Mouse (Mus musculus) limb, embryonic 12.5 days (tissue): ENCODE data around the gene Cib2. TPM values are rescaled to one million over a fixed set of nuclear protein-coding genes. Genes with fewer than 3 reads are reported as not detected.

Experiments
- polyA plus RNA-seq: library from polyadenylated mRNA; unstranded; fragments of >200 nt; fragmentation: Nextera tagmentation; extraction: Ambion mirVana; gene quantifications from 2 replicates; pipeline ENCODE4 v1.2.1, GENCODE M21; 2016

Cib2 gene
- polyA plus RNA-seq, 1 experiment from 2014 or later: 23.0 TPM

Other genes with a start within 250 kb of the Cib2 start
- gene Dmxl2, start 58.6 kb downstream of the Cib2 start, polyA plus RNA-seq: 5.4 and 7.1 TPM in 2 replicates
- not detected in 2 replicates for gene Sh2d7, start 21.2 kb downstream of the Cib2 start, polyA plus RNA-seq
- 98.0 and 104 TPM in 2 replicates for gene Idh3a, start 26.1 kb upstream of the Cib2 start, polyA plus RNA-seq
- gene Acsbg1, start 101.7 kb upstream of the Cib2 start, polyA plus RNA-seq: 0.12 and 0.20 TPM in 2 replicates
- gene Dnaja4, start 138.7 kb upstream of the Cib2 start, polyA plus RNA-seq: 5.6 and 6.9 TPM in 2 replicates
- gene Wdr61, start 174.3 kb upstream of the Cib2 start, polyA plus RNA-seq: 155 and 166 TPM in 2 replicates
- 302 and 358 TPM in 2 replicates for gene Crabp1, start 204.5 kb upstream of the Cib2 start, polyA plus RNA-seq